Mouse (Mus musculus) heart, embryonic 15.5 days (tissue): ENCODE results near the gene Hoxd11. TPM values are rescaled to one million over a fixed set of nuclear protein-coding genes. Genes with fewer than 3 reads are reported as not detected.

Source experiments
- ATAC-seq: fragments of 200-750 bp; cut with Nextera tagmentation; replicated peaks from 2 replicates; pipeline ENCODE4 v1.8.0; 2017; ENCODE audit warnings: low read depth, moderate TSS enrichment; ENCODE audit not compliant: insufficient number of reproducible peaks, insufficient read depth, low FRiP score
- H3K27ac ChIP-seq: fragments of 300-500 bp; sonication (generic); 2 replicates; pipeline ENCODE4 v1.5.1; 2015; ENCODE audit warnings: mild to moderate bottlenecking, inconsistent platforms
- H3K27me3 ChIP-seq: fragments of 300-500 bp; sonication (generic); 2 replicates; pipeline ENCODE4 v1.6.1; 2015; ENCODE audit warnings: inconsistent platforms
- H3K36me3 ChIP-seq: fragments of 300-500 bp; sonication (generic); 2 replicates; pipeline ENCODE4 v1.6.1; 2015; ENCODE audit warnings: mild to moderate bottlenecking, inconsistent platforms
- H3K4me1 ChIP-seq: fragments of 300-500 bp; sonication (generic); replicated peaks from 2 replicates; pipeline ENCODE4 v1.6.1; 2015; ENCODE audit warnings: inconsistent platforms
- H3K4me2 ChIP-seq: fragments of 300-500 bp; sonication (generic); 2 replicates; pipeline ENCODE4 v1.6.1; 2015; ENCODE audit warnings: inconsistent platforms, mild to moderate bottlenecking, moderate library complexity
- H3K4me3 ChIP-seq: fragments of 300-500 bp; sonication (generic); 2 replicates; pipeline ENCODE4 v1.5.1; 2015; ENCODE audit warnings: mild to moderate bottlenecking, inconsistent platforms
- H3K9ac ChIP-seq: fragments of 300-500 bp; sonication (generic); 2 replicates; pipeline ENCODE4 v1.6.1; 2015; ENCODE audit warnings: mild to moderate bottlenecking, inconsistent platforms
- H3K9me3 ChIP-seq: fragments of 300-500 bp; sonication (generic); replicated peaks from 2 replicates; pipeline ENCODE4 v1.6.1; 2016; ENCODE audit warnings: inconsistent platforms
- WGBS: fragments of 180-500 bp; shearing (Covaris S2); methylation state at CpG from one replicate; pipeline ENCODE4 v1.1.7; 2015; ENCODE audit warnings: mixed read lengths; 5-methylcytosine and 5-hydroxymethylcytosine counted together
- polyA plus RNA-seq: library from polyadenylated mRNA; unstranded; fragments of >200 nt; fragmentation: Nextera tagmentation; extraction: Ambion mirVana; gene quantifications from 2 replicates; pipeline ENCODE4 v1.2.1, GENCODE M21; 2015

Hoxd11 gene
- polyA plus RNA-seq, 1 experiment from 2014 or later: not detected

GRCm38 (mm10) chr2:74685059-74685603, 5.8 kb downstream of the Hoxd11 start:
- Histone ChIP-seq H3K27me3 (peaks cover 99% of the 10 kb centered on the region), H3K4me2 (no peak overlapping the region), H3K27ac (no peak overlapping the region), H3K9ac (no peak overlapping the region), H3K36me3 (no peaks in the 10 kb centered on the region), H3K9me3 (no peaks in the 10 kb centered on the region), H3K4me1 (peaks cover 18% of the 10 kb centered on the region), H3K4me3 (no peak overlapping the region)
- ATAC-seq: no peak
- 17% methylated on average over 4 of the region's 4 CpGs for whole genome bisulfite sequencing

DNA sequence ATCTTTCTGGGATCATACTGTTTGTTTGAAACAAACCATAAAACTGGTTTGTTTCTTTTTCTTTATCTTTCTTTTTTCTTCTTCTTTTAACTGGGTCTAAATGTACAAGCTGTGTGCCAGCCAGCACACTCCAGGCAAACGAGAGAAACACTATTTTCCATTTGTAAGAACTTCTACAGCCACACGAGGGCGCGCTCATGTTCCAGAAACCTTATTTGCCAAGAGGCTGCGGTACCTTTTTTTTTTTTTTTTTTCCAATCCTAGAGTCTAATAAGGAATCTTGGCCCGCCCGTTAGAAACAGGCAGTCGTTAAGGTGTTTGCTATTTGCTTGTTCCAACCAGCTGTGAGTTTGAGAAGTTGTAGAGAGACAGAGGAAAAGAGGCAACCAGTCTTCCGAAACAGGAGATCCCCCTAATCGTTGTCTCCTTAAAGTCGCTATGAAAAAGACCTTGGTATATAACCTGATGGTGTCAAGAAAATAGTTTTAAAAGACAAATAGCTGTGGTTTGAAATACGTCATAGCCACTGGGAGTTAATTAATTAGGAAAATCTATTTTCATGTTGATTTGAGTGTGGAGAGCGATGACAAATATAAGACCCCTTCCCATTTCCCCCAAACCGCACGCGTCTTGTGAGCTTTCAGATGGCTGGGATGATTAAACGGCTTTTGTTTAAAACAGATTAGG, 7.1 kb downstream of the Hoxd11 start:
- Histone ChIP-seq H3K9me3 (no peaks in the 10 kb centered on the region), H3K9ac (no peak overlapping the region), H3K4me2 (no peak overlapping the region), H3K4me1 (peaks cover 20% of the 10 kb centered on the region), H3K27ac (no peak overlapping the region), H3K4me3 (no peak overlapping the region), H3K36me3 (no peaks in the 10 kb centered on the region), H3K27me3 (peaks cover 97% of the 10 kb centered on the region)
- WGBS: 8% methylated on average over 17 of the region's 17 CpGs
- ATAC-seq: no peak

GRCm38 (mm10) chr2:74686988-74687697, 7.8 kb downstream of the Hoxd11 start:
- Histone ChIP-seq H3K4me2 (no peak overlapping the region), H3K27me3 (peaks cover 97% of the 10 kb centered on the region), H3K4me3 (no peak overlapping the region), H3K9me3 (no peaks in the 10 kb centered on the region), H3K4me1 (peaks cover 17% of the 10 kb centered on the region), H3K9ac (no peak overlapping the region), H3K27ac (no peak overlapping the region), H3K36me3 (no peaks in the 10 kb centered on the region)
- WGBS: 4% methylated on average over 27 of the region's 27 CpGs
- no peak for ATAC-seq

DNA sequence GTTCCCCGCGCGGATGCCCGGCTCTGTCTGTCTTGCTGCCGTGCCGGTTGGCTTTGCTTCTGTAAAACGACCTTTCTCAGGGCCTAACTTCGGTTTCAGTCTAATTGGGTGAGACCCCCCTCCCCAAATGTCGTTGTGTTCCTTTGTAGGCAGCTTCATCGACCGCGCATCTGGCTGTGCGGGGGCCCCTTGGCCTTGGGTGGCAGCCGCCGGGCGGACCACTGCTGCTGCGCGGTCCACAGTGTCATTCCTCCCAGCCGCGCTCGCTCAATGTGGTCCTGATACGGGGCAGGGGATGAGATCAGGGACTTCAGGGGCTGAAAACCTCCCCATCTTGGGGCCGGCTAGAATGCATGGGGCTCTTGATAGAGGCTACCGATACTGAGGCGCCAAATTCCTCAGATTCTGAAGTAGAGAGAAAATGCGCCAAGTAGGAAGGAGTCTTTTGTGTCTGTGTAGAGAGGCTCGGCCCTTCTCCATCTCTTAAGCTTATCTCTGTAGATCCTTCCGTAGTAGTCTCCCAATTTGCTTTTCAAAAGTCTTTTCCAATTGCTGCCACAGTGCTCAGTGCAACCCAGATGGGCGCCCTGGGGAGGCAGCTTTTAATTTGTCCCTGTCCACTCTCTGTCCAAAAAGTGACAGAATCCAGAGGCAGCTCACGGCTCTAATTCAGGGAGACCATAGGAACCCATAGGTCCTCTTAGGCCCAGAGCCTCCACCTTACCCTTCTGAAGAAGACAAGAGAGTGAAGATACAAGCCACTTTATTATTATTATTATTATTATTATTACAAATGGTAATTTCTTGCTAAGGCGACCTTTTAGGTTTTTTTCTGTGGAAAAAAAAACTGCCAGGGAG, 8.6 kb downstream of the Hoxd11 start:
- ATAC-seq: no peak
- Histone ChIP-seq H3K4me1 (peaks cover 9% of the 10 kb centered on the region), H3K27ac (no peak overlapping the region), H3K27me3 (peaks cover 97% of the 10 kb centered on the region), H3K9ac (no peak overlapping the region), H3K36me3 (no peaks in the 10 kb centered on the region), H3K9me3 (no peaks in the 10 kb centered on the region), H3K4me3 (no peak overlapping the region), H3K4me2 (no peak overlapping the region)
- 3% methylated on average over 31 of the region's 31 CpGs for WGBS

DNA sequence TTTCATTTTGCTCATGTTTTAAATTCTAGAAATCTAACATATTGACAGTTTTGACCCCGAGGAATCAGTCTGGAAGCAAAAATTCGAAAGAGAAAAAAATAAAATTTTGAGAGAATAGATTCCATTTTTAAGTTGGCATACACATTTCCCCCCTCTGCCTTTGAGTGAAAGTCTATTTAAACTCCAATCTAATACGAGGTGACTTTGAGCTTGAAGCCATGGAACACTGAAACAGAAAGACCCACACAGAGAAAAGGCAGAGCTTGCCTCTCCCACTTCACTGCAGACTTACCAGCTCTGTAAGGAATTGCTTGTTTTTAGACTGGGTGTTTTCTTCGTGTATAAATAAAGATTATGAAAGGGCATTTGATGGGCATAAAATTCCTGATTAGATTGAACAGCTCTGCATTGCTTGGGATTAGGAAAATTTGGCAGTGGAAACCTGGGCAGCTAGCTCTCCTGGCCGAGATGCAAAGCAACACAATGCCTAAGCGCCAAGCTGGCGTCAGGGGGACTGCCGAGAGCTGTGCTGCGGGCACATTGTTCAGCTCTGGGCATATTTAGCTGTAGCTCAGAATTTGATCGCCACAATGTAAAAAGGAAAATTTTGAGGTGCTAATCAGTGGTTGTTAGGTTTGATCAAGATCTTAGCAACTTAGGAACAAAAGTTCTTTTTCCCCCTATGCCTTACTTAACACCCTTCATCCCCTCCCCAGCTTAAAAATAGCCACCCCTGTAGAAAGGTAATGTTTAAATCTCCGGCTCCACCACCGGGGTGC, 9.6 kb downstream of the Hoxd11 start:
- Histone ChIP-seq H3K4me1 (peaks cover 5% of the 10 kb centered on the region), H3K9ac (no peak overlapping the region), H3K27me3 (peaks cover 97% of the 10 kb centered on the region), H3K4me3 (no peak overlapping the region), H3K36me3 (no peaks in the 10 kb centered on the region), H3K27ac (no peak overlapping the region), H3K9me3 (no peaks in the 10 kb centered on the region), H3K4me2 (no peak overlapping the region)
- no peak for ATAC-seq
- 5% methylated on average over 12 of the region's 12 CpGs for WGBS

DNA sequence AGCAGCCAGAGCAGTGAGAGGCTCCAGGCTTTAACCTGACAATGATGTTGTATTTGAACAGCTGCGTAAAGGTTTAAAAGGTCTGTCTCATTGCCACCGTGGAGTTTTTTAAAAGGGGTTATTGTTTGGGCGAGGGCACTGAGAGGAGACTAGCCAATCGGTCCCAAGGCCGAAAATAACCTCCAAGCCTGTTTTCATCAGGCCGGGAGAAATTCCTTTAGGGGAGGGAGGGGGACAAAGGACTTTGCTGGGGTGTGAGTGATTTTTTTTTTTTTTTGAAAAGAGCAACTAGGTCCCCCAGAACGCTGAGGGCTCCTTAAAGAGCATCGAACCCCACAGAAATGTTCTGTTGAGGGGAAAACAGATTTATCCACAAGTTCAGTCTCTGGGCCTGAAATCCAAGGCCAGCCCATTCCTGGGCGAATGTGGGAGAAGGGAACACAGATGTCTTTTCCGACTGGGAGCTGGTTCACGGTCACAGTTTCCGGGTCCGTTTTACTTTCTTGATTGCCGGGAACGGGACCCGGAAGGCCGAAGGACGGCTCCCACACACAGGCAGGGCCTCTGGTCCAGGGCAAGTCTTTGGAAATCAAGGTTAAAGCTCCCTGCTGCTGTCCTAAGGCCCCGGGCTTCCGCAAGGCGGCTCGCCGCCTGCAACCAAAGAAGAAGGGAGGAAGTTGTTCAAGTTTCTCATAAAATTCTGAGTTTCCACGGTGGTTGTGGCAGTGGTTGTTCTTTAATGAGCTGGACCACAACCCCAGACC, 10.4 kb downstream of the Hoxd11 start:
- Histone ChIP-seq H3K27me3 (peaks cover 97% of the 10 kb centered on the region), H3K36me3 (no peaks in the 10 kb centered on the region), H3K9ac (no peak overlapping the region), H3K4me3 (no peak overlapping the region), H3K4me1 (peaks cover 5% of the 10 kb centered on the region), H3K27ac (no peak overlapping the region), H3K9me3 (no peaks in the 10 kb centered on the region), H3K4me2 (no peak overlapping the region)
- 4% methylated on average over 24 of the region's 24 CpGs for WGBS
- ATAC-seq: no peak

DNA sequence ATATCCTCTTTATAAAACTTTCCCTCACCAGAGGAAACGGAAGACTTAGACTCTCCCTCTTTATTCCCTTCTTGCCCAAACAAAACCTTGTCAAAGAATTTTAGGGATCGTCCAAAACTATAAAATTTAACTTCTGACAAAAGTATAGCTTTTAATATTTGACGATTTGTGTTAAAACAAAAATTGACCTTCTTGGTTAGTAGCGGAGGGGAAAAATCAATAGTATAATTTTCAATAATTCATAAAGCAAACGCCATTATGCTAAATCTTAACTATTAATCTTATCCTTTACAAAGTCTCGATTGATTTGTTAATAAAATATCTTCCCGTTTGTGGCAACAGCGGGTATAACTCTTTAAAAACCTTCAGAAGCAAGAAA, 11.0 kb downstream of the Hoxd11 start:
- Histone ChIP-seq H3K4me1 (peaks cover 5% of the 10 kb centered on the region), H3K36me3 (no peaks in the 10 kb centered on the region), H3K27ac (no peak overlapping the region), H3K9ac (no peak overlapping the region), H3K4me3 (no peak overlapping the region), H3K4me2 (no peak overlapping the region), H3K27me3 (peaks cover 97% of the 10 kb centered on the region), H3K9me3 (no peaks in the 10 kb centered on the region)
- ATAC-seq: no peak
- 12% methylated on average over 8 of the region's 8 CpGs for WGBS

- H3K9ac ChIP-seq: no peak within 1 kb of the TSS
- WGBS: 1% methylated on average over 56 of the region's 56 CpGs
- peak within 1 kb of the TSS; percentile 31 for H3K4me3 ChIP-seq
- peaks cover 98% of the 10 kb centered on the region for H3K27me3 ChIP-seq
- no peak within 1 kb of the TSS for H3K27ac ChIP-seq
- no peak; the same call in 1 of the 2 replicates for ATAC-seq
- peak within 1 kb of the TSS; percentile 36; the same call in 1 of the 2 replicates for H3K4me2 ChIP-seq
- H3K9me3 ChIP-seq: no peaks in the 10 kb centered on the region
- no peaks in the 10 kb centered on the region for H3K36me3 ChIP-seq
- peaks cover 5% of the 10 kb centered on the region for H3K4me1 ChIP-seq
Measured at GRCm38 (mm10) chr2:74691022-74691951, 11.9 kb downstream of the Hoxd11 start, which contains the start of gene Hoxd10. TSS of gene Hoxd10 (plus strand) at chr2:74691924.

GRCm38 (mm10) chr2:74691995-74692807, 12.8 kb downstream of the Hoxd11 start:
- 0 out of 2 replicates have a peak overlapping the region, but pooled peaks have one; percentile 31 for H3K4me3 ChIP-seq
- no peak overlapping the region for H3K4me2 ChIP-seq
- no peak overlapping the region for H3K27ac ChIP-seq
- H3K36me3 ChIP-seq: no peaks in the 10 kb centered on the region
- H3K27me3 ChIP-seq: peaks cover 98% of the 10 kb centered on the region
- ATAC-seq: no peak
- peaks cover 5% of the 10 kb centered on the region for H3K4me1 ChIP-seq
- 6% methylated on average over 35 of the region's 35 CpGs for WGBS
- H3K9me3 ChIP-seq: no peaks in the 10 kb centered on the region
- H3K9ac ChIP-seq: no peak overlapping the region
